Mouse (Mus musculus): ENCODE data around the gene Rhbdf2.
"Not testable (repeated sequence)": the region's sequence is repeated elsewhere in the genome, so short reads cannot be mapped to it uniquely, and the experiment has no call there.

Gene Rhbdf2

GRCm38 (mm10) chr11:116626299-116627071 lies at the start of gene Rhbdf2:
Rhbdf2 (minus strand) TSS chr11:116627019.
- no peak for DNase-seq (ENCODE audit: low spot score in 2 of 2)

DNA sequence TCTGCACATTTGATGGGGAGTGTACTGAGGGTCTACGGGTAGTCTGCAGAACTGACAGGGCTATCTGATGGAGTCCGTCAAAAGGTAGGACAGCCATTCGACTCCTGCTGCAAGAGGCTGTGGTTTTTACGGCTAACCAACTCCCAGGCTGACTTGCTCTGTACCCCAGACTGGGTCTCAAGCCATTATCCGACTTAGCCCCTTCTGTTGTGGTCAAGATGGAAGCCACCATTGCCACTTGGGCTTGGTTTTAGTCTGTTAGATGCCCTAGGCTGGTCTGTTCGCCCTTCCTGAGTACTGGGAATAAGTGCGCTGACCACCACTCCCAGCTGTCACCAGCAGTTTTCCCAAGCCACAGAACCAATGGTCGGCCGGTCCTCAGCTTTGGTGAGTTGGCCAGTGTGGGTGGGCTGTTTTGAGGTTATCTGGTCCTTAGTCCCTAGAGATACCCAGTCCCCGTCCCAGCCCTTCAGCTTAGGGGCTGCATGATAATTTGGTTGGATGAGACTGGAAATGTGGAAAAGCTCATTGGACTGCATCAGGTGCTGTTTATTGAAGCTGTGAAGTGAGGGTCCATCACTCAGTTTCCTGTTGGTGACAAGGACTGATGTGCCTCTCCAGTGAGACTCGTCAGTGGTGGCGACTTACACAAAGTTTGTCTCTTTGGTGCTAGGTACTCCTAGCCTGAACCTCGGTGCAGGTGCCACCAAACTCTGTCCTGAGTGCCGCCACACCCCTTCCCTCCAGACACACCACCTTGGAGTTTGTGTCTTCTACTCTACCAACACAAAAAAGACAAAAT lies 49.6 kb upstream of the Rhbdf2 start:
- no peak for DNase-seq (ENCODE audit: low spot score in 2 of 2)

DNA sequence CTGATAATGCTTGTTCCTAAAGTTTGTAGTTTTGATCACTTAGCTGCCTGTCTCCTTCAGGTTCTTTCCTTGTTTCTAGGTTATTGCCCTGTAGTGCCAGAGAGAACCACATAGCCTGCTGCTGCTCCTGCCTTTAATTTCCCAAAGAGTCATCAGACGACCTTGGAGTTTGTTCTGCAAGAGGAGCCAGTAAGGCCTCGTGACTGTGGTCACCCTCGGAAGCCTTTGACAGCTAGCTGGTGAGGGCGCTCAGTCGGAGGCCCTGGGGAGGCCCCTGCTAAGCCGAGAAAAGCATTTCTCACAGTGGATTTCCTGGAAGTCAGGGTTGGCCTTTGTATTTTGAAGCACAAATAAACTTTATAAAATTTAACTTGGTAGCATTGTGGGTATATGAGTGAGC lies 48.6 kb upstream of the Rhbdf2 start:
- not testable (repeated sequence) for DNase-seq (ENCODE audit: low spot score in 2 of 2)

DNA sequence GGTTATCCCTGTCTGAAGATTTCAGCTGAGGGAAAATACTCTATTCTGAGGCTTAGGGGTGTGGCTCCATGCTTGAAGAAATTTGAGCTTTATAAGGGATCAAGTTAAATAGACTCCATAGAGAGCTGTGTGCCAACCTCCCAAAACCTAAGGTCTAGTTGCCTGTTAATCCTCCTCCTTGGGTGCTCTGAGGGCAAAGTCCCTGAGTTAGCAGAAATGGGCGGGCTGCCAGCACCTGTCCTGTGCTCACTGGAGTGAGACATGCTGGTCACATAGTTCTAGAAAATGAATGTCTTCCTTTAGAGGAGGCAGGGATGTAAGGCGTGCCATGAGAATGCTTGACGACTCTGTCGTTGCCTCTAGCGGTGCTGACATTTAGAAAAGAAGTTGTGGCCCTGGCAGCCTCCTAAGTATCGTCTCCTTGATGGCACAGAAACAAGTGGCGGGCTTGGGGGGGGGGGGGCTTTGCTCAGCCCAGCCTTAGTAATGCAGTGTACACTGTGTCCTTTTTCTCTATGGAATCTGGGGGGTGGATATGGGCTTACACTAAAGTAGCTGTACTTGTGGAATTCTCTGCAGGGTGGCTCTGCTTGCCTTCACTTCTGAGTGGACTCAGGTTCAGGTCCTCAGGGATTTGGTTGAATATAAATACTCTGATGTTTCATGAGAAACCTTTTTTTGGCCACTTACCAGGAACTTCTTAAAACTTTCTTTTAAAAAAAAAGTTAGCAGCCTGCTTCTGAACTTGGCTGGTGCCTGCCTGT lies 48.0 kb upstream of the Rhbdf2 start:
- DNase-seq (ENCODE audit: low spot score in 2 of 2), result no peak

- no peak for DNase-seq (ENCODE audit: low spot score in 2 of 2)
Measured at GRCm38 (mm10) chr11:116673410-116673809, 46.6 kb upstream of the Rhbdf2 start.

DNA sequence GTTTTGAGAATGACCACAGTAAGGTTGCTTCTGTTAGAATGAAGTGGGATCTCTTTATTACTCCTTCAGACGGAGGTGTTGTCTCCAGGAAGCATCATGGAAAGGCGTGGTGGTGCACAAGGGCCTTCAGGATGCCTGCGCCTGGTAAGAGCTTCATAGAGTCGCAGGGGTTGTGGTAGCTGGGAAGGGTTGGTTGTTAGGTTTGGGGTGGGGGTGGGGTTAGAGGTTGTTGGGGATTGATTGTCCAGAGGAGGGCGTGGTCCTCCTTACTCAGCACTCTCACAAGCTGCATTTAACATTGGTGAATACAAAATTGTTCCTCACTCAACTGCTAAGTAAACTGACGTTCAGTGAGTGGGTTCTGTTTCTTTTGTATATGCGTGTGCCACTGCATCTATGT lies 45.8 kb upstream of the Rhbdf2 start:
- DNase-seq (ENCODE audit: low spot score in 2 of 2), result no peak

DNA sequence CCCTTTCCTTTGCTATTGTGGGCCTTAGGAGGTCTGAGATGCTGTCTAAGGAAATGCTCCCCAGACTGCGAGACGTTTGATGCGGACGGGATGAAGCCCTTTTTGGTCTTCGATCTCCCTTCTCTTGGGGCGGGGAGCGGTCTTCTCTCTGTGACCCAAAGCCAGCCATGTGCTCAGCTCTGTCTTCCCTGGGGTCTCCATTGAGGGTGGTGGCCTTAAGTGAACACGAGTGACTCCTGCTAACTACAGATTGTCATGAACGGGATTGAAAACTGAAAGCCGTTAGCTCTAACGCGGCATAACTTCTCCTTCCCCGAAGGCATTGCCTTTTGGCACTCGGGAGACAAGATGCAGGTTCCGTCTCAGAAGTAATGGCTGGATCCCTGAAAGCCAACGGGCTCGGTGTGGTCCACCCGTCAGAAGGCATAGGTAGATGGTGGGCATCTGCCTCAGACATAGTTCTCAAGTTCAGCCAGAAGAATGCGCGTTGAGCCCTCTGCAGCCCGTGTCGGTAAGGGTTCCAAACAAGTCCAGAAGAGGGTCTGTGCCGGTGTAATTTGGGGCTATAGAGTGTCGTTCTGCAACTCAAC lies 45.1 kb upstream of the Rhbdf2 start:
- DNase-seq (ENCODE audit: low spot score in 2 of 2), result no peak

GRCm38 (mm10) chr11:116671112-116671844 lies 44.5 kb upstream of the Rhbdf2 start:
- DNase-seq (ENCODE audit: low spot score in 2 of 2), result peak; percentile 95

GRCm38 (mm10) chr11:116670386-116670785 lies 43.6 kb upstream of the Rhbdf2 start:
- DNase-seq (ENCODE audit: low spot score in 2 of 2), result no peak

DNA sequence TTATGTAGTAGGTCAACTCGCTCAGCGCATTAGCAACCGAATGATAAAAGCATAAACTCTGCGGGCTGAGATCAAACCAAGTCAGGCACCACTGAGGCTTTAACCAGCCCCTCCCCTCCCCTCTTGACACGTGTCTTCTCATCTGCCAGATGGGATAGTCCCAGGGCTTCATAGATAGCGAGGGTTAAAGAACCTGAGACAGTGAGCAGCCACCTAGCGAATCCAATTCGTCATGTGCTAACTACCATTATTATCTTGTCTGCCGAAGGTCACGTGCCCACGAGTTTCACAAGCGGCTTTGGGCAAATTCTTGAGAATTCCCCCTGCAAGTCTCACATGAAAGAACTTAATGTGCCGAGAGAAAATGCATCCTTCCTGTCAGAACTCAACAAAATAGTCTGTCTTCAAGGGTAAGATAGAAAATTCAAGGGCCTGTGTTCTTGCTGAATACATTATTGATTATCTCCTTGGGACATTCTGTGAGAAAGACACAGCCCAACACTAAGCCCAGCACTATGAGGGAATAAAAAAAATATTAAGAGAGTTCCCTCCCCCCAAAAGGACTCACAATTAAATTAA lies 43.1 kb upstream of the Rhbdf2 start:
- no peak for DNase-seq (ENCODE audit: low spot score in 2 of 2)

GRCm38 (mm10) chr11:116669316-116669715 lies 42.5 kb upstream of the Rhbdf2 start:
- no peak for DNase-seq (ENCODE audit: low spot score in 2 of 2)

DNA sequence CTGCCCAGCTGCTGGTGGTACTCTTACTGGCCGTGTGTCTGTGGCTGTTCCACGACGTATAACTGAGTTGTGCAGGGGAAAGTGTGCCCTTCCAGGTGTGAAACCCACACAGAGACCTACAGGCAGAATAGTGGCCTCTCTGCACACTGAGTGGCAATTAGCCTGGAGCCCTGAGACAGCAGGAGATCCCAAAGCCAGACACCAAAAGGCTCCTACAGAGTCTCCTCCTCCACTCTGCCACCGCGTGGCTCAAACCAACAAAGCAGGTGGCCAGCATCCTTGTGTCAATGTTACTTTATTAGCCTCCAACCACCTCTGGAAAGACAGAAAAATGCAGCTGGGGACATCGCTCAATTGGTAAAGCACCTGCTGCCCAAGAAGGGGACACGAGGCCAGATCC lies 42.0 kb upstream of the Rhbdf2 start:
- DNase-seq (ENCODE audit: low spot score in 2 of 2), result no peak

GRCm38 (mm10) chr11:116668381-116668825 lies 41.6 kb upstream of the Rhbdf2 start:
- no peak for DNase-seq (ENCODE audit: low spot score in 2 of 2)

DNA sequence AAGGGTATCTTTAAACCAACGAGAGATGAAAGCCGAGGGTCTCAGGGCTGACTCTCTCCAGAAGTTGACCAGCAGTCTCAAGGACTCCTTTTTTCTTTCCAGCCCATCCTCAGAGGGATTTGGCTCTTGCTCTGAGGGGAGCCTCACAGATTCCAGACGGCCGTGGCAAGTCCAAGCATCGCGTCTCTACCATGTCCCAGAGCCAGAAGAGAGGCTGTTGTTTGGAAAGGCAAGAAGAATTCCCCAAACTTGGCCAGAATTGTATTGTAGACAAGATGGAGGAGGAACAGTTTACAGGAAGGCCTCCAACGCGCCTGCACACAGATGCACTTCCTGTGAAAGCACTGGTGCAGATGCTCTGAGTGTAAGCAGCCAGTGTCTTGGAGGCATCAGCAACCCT lies 41.1 kb upstream of the Rhbdf2 start:
- no peak for DNase-seq (ENCODE audit: low spot score in 2 of 2)

DNA sequence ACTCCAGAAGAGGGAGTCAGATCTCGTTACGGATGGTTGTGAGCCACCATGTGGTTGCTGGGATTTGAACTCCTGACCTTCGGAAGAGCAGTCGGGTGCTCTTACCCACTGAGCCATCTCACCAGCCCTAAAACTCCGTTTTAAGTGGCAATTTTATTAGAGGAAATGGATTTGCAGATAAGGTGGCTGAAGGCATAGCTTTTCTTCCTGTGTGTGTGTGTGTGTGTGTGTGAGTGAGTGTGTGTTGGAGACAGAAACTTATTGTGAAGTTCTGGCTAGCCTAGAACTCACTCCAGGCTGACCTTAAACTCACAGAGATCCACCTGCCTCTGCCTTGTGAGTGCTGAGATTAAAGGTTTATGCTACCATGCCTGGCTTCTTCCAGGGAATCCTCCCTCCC lies 40.2 kb upstream of the Rhbdf2 start:
- DNase-seq (ENCODE audit: low spot score in 2 of 2), result not testable (repeated sequence)

DNA sequence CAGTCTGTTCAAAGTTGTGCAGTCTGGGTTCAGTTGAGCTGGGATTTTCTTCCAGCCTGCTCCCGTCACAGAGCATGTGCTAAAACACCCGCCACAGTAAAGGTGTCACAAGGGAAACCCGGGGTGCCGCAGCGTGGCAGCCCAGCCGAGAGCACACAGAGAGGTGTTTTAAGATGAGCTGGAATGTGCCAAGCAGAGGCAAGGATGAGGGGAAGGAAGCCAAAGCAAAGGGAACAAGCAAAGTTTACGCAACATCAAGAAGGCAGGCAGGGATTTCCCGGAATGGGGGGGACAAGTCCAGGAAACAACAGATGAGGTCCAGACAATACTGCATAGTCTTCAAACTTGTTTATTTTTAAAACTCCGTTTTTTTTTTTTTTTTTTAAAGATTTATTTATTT lies 39.7 kb upstream of the Rhbdf2 start:
- DNase-seq (ENCODE audit: low spot score in 2 of 2), result no peak

DNA sequence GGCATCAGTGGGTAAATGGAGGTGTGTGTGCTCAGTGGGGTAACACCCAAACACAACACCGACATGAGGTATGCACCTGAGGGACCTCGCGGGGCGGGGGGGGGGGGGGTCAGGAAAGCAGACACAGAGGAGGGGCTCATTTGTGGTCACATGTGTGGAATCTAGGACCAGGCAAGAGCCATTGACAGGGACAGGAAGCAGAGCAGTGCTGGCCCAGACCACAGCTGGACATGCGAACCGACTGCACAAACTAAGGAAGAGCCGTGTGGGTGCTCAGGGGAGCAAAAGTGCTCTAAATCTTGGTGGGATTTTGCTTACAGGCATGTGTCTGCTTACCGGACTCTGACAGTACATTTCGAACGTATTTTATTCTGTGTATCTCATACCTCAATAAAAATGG lies 38.5 kb upstream of the Rhbdf2 start:
- no peak for DNase-seq (ENCODE audit: low spot score in 2 of 2)

- no peak for DNase-seq (ENCODE audit: low spot score in 2 of 2)
Measured at GRCm38 (mm10) chr11:116661948-116662377, 35.1 kb upstream of the Rhbdf2 start.

GRCm38 (mm10) chr11:116661291-116661947 lies 34.6 kb upstream of the Rhbdf2 start:
- DNase-seq (ENCODE audit: low spot score in 2 of 2), result no peak

GRCm38 (mm10) chr11:116660181-116660580 lies 33.4 kb upstream of the Rhbdf2 start:
- DNase-seq (ENCODE audit: low spot score in 2 of 2), result no peak
